ENCODE assay signal across 25 mouse cellular contexts in genomic region chr1:55732951-55733350, GRCm38 (mm10).
DNase-seq lines count a peak whose midpoint lies in the region; ATAC-seq and TF ChIP-seq lines count a peak whose summit lies in the region.
"Had no signal": no experiment of that assay in that cellular context is flagged by ENCODE, and none has a peak within 500 bp of the region (broad histone marks: within the 10 kb centered on the region; RNA-seq: fewer than 3 reads in every experiment).

No protein-coding gene starts in this region.

- H3K27ac ChIP-seq in kidney, embryonic 16.5 days (ENCODE audit: low read length) = no peak overlapping the region
- peak overlapping the region; percentile 8; the same call in 1 of the 2 replicates for H3K27ac ChIP-seq in kidney, postnatal 0 days
- no peak overlapping the region for H3K27ac ChIP-seq in intestine, embryonic 16.5 days (ENCODE audit: low read length)
- H3K27ac ChIP-seq: embryonic facial prominence, embryonic 13.5 days; forebrain, embryonic 13.5 days; gastrocnemius, adult 2 months; hindbrain, embryonic 15.5 days; liver, embryonic 13.5 days had no signal

- H3K4me1 ChIP-seq in kidney, embryonic 16.5 days (ENCODE audit: insufficient read depth, low read length) = peaks cover 11% of the 10 kb centered on the region
- H3K4me1 ChIP-seq in kidney, postnatal 0 days (replicated peaks; ENCODE audit: insufficient read depth, low read length) = peaks cover 8% of the 10 kb centered on the region; the same call in 1 of the 2 replicates
- no peaks in the 10 kb centered on the region for H3K4me1 ChIP-seq in intestine, embryonic 16.5 days (ENCODE audit: control insufficient read depth, insufficient read depth, low read length)
- H3K4me1 ChIP-seq: embryonic facial prominence, embryonic 13.5 days; forebrain, embryonic 13.5 days; hindbrain, embryonic 15.5 days; liver, embryonic 13.5 days; megakaryocyte, embryonic 14.5 days had no signal

- peaks cover 4% of the 10 kb centered on the region; the same call in 1 of the 2 replicates for H3K9me3 ChIP-seq in kidney, embryonic 16.5 days (ENCODE audit: low read length)
- H3K9me3 ChIP-seq in kidney, postnatal 0 days (replicated peaks; ENCODE audit: low read length) = 0 out of 2 replicates have a peak, but pooled peaks cover 3% of the 10 kb centered on the region
- H3K9me3 ChIP-seq in intestine, embryonic 16.5 days (ENCODE audit: control insufficient read depth, low read length) = no peaks in the 10 kb centered on the region
- H3K9me3 ChIP-seq: embryonic facial prominence, embryonic 13.5 days; forebrain, embryonic 13.5 days; hindbrain, embryonic 15.5 days; liver, embryonic 13.5 days had no signal

- 30% methylated on average over 3 of the region's 3 CpGs for WGBS in kidney, embryonic 16.5 days
- 26% methylated on average over 3 of the region's 3 CpGs for WGBS in kidney, postnatal 0 days
- 37% methylated on average over 3 of the region's 3 CpGs for WGBS in intestine, embryonic 16.5 days

- no peak overlapping the region for H3K4me3 ChIP-seq in kidney, embryonic 16.5 days (ENCODE audit: low read length)
- H3K4me3 ChIP-seq in kidney, postnatal 0 days (replicated peaks; ENCODE audit: low read depth, low read length) = no peak overlapping the region
- H3K4me3 ChIP-seq in intestine, embryonic 16.5 days (ENCODE audit: low read length) = no peak overlapping the region
- H3K4me3 ChIP-seq: embryonic facial prominence, embryonic 13.5 days; forebrain, embryonic 13.5 days; gastrocnemius, adult 2 months; hindbrain, embryonic 15.5 days; liver, embryonic 13.5 days; megakaryocyte, embryonic 14.5 days had no signal

- no peak for ATAC-seq in kidney, embryonic 16.5 days (ENCODE audit: low FRiP score, low TSS enrichment)
- ATAC-seq in kidney, postnatal 0 days (replicated peaks; ENCODE audit: low FRiP score, low read depth) = no peak; the same call in 1 of the 2 replicates
- ATAC-seq in intestine, embryonic 16.5 days = no peak
- ATAC-seq: forebrain, embryonic 13.5 days had no signal

- peaks cover 4% of the 10 kb centered on the region; the same call in 1 of the 2 replicates for H3K36me3 ChIP-seq in kidney, embryonic 16.5 days (ENCODE audit: insufficient read depth, low read length)
- no peaks in the 10 kb centered on the region for H3K36me3 ChIP-seq in kidney, postnatal 0 days (ENCODE audit: insufficient read depth, low read length)
- no peaks in the 10 kb centered on the region for H3K36me3 ChIP-seq in intestine, embryonic 16.5 days (ENCODE audit: control insufficient read depth, insufficient read depth, low read length)
- H3K36me3 ChIP-seq: embryonic facial prominence, embryonic 13.5 days; hindbrain, embryonic 15.5 days; liver, embryonic 13.5 days had no signal

- no peaks in the 10 kb centered on the region for H3K27me3 ChIP-seq in kidney, embryonic 16.5 days (ENCODE audit: insufficient read depth, low read length)
- H3K27me3 ChIP-seq in kidney, postnatal 0 days (ENCODE audit: insufficient read depth, low read length) = no peaks in the 10 kb centered on the region
- no peaks in the 10 kb centered on the region for H3K27me3 ChIP-seq in intestine, embryonic 16.5 days (replicated peaks; ENCODE audit: control insufficient read depth, insufficient read depth, low read length)
- H3K27me3 ChIP-seq: embryonic facial prominence, embryonic 13.5 days; hindbrain, embryonic 15.5 days; liver, embryonic 13.5 days; megakaryocyte, embryonic 14.5 days had no signal

- DNase-seq in kidney, adult 11 months = peak; percentile 57
- DNase-seq in testis, postnatal 14 days (ENCODE audit: low spot score) = peak; percentile 15
- no peak for DNase-seq in testis, postnatal 10 days (ENCODE audit: low spot score)
- DNase-seq in kidney, postnatal 0 days (ENCODE audit: low spot score) = peak; percentile 61
- DNase-seq in heart, adult 8-10 months (ENCODE audit: low spot score) = no peak
- no peak for DNase-seq in urinary bladder, adult 2 months (ENCODE audit: low spot score)
- DNase-seq: cerebellum, adult 11-12 months; cerebellum, postnatal 25 days; embryo, embryonic 11 days; gastrocnemius, adult 2 months; liver, embryonic 13.5 days; lung, adult 2 months; lung, postnatal 36 days; midbrain, embryonic 14.5 days; retina, postnatal 1 day; right cerebral cortex, postnatal 25 days; spleen, adult 18-20 months; thymus, postnatal 25 days had no signal

- H3K9ac ChIP-seq in kidney, embryonic 16.5 days (replicated peaks; ENCODE audit: low read length) = no peak overlapping the region
- no peak overlapping the region for H3K9ac ChIP-seq in kidney, postnatal 0 days (ENCODE audit: low read depth, low read length)
- H3K9ac ChIP-seq in intestine, embryonic 16.5 days (ENCODE audit: low read depth, low read length) = no peak overlapping the region
- H3K9ac ChIP-seq: embryonic facial prominence, embryonic 13.5 days; forebrain, embryonic 13.5 days; hindbrain, embryonic 15.5 days; liver, embryonic 13.5 days had no signal

- TF ChIP-seq CTCF in kidney, postnatal 0 days (IDR thresholded peaks at IDR 0.05; ENCODE audit: low read depth) = no peak

- H3K4me2 ChIP-seq in kidney, embryonic 16.5 days (replicated peaks; ENCODE audit: low read depth, low read length) = no peak overlapping the region
- H3K4me2 ChIP-seq in kidney, postnatal 0 days (ENCODE audit: low read length) = no peak overlapping the region
- no peak overlapping the region for H3K4me2 ChIP-seq in intestine, embryonic 16.5 days (ENCODE audit: low read depth, low read length)
- H3K4me2 ChIP-seq: embryonic facial prominence, embryonic 13.5 days; forebrain, embryonic 13.5 days; heart, embryonic 11.5 days; hindbrain, embryonic 15.5 days; liver, embryonic 13.5 days had no signal

Comparison
In these comparisons a context has a peak if more than half of its experiments do, and no peak if none do; other contexts are left out.
1. DNase-seq: peak in kidney, adult 11 months (single experiment), testis, postnatal 14 days (single experiment) and kidney, postnatal 0 days (single experiment); none in testis, postnatal 10 days (single experiment), heart, adult 8-10 months (single experiment) and urinary bladder, adult 2 months (single experiment).